Mouse (Mus musculus) liver, embryonic 14.5 days (tissue): ENCODE data around the gene Abraxas2.

Source experiments
- CTCF ChIP-seq: IDR thresholded peaks from 2 replicates; pipeline ENCODE4 v1.5.1; 2016; ENCODE audit warnings: antibody characterized with exemption, low read depth, control low read depth
- EP300 ChIP-seq: IDR thresholded peaks from 2 replicates; pipeline ENCODE4 v1.6.1; 2016; ENCODE audit warnings: antibody characterized with exemption, low read depth

GRCm38 (mm10) chr7:132931560-132932351 is 72.7 kb downstream of the Abraxas2 start:
- TF ChIP-seq CTCF (no peak), EP300 (no peak)
